Mouse (Mus musculus) neural tube, embryonic 14.5 days (tissue): Measurements from ENCODE around the gene Ctu2. TPM values are rescaled to one million over a fixed set of nuclear protein-coding genes. Genes with fewer than 3 reads are reported as not detected.

Source experiments
- ATAC-seq: fragments of 200-750 bp; cut with Nextera tagmentation; 2 replicates; pipeline ENCODE4 v1.8.0; 2017; ENCODE audit warnings: low read depth, mild to moderate bottlenecking, moderate TSS enrichment, moderate library complexity
- H3K27ac ChIP-seq: fragments of 300-500 bp; sonication (generic); 2 replicates; pipeline ENCODE4 v1.5.1; 2014; ENCODE audit warnings: low read depth, mild to moderate bottlenecking, control low read depth, low read length, moderate library complexity, mixed read lengths
- H3K27me3 ChIP-seq: fragments of 300-500 bp; sonication (generic); 2 replicates; pipeline ENCODE4 v1.6.1; 2014; ENCODE audit warnings: low read length; ENCODE audit not compliant: control insufficient read depth, insufficient read depth
- H3K36me3 ChIP-seq: fragments of 300-500 bp; sonication (generic); 2 replicates; pipeline ENCODE4 v1.6.1; 2014; ENCODE audit warnings: low read length, mixed read lengths; ENCODE audit not compliant: control insufficient read depth, insufficient read depth
- H3K4me1 ChIP-seq: fragments of 300-500 bp; sonication (generic); 2 replicates; pipeline ENCODE4 v1.6.1; 2014; ENCODE audit warnings: low read length; ENCODE audit not compliant: control insufficient read depth, insufficient read depth
- H3K4me2 ChIP-seq: fragments of 300-500 bp; sonication (generic); 2 replicates; pipeline ENCODE4 v1.6.1; 2014; ENCODE audit warnings: mild to moderate bottlenecking, low read depth, low read length, control low read depth
- H3K4me3 ChIP-seq: fragments of 300-500 bp; sonication (generic); 2 replicates; pipeline ENCODE4 v1.5.1; 2014; ENCODE audit warnings: low read depth, low read length, control low read depth, mixed read lengths
- H3K9ac ChIP-seq: fragments of 300-500 bp; sonication (generic); replicated peaks from 2 replicates; pipeline ENCODE4 v1.6.1; 2014; ENCODE audit warnings: low read depth, mild to moderate bottlenecking, control low read depth, low read length, mixed read lengths
- H3K9me3 ChIP-seq: fragments of 300-500 bp; sonication (generic); 2 replicates; pipeline ENCODE4 v1.6.1; 2016; ENCODE audit warnings: low read length; ENCODE audit not compliant: control insufficient read depth
- WGBS: fragments of 180-500 bp; shearing (Covaris S2); extraction: QIAGEN DNeasy Blood & Tissue Kit; methylation state at CpG from one replicate; pipeline ENCODE4 v1.1.7; 2014; 5-methylcytosine and 5-hydroxymethylcytosine counted together
- polyA plus RNA-seq: library from polyadenylated mRNA; unstranded; fragments of >200 nt; fragmentation: Nextera tagmentation; extraction: Ambion mirVana; gene quantifications from 2 replicates; pipeline ENCODE4 v1.2.1, GENCODE M21; 2014

Gene Ctu2
- polyA plus RNA-seq, 1 experiment from 2014 or later, result 74.5 TPM

- peak; percentile 36 for ATAC-seq
- Histone ChIP-seq H3K9me3 (no peaks in the 10 kb centered on the region), H3K36me3 (peaks cover 21% of the 10 kb centered on the region), H3K27me3 (no peaks in the 10 kb centered on the region), H3K27ac (no peak overlapping the region), H3K9ac (no peak overlapping the region), H3K4me3 (no peak overlapping the region), H3K4me1 (no peaks in the 10 kb centered on the region), H3K4me2 (no peak overlapping the region)
- WGBS, result 72% methylated on average over 11 of the region's 11 CpGs
Observed at GRCm38 (mm10) chr8:122433269-122433905, 42.6 kb upstream of the Ctu2 start.

DNA sequence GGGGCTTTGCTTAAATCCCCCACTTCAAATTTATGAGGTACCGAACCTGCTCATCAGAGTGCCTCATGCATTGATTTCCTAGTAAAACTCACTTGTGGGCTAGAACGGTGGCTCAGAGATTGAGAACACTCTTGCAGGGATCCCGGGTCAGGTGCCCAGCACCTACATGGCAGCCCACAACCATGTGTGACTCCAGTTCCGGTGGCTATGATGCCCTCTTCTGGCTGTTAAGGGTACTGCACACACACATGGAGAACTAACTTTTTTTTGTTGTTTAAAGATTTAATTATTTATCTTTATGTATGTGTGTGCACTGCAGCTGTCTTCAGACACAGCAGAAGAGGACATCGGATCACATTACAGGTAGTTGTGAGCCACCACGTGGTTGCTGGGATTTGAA lies 40.6 kb upstream of the Ctu2 start:
- peaks cover 26% of the 10 kb centered on the region for H3K36me3 ChIP-seq
- H3K4me2 ChIP-seq, result no peak overlapping the region
- ATAC-seq, result no peak
- 93% methylated on average over 6 of the region's 6 CpGs for WGBS
- no peak overlapping the region for H3K4me3 ChIP-seq
- no peak overlapping the region for H3K27ac ChIP-seq
- H3K4me1 ChIP-seq, result no peaks in the 10 kb centered on the region
- no peak overlapping the region for H3K9ac ChIP-seq
- H3K27me3 ChIP-seq, result no peaks in the 10 kb centered on the region
- no peaks in the 10 kb centered on the region for H3K9me3 ChIP-seq

DNA sequence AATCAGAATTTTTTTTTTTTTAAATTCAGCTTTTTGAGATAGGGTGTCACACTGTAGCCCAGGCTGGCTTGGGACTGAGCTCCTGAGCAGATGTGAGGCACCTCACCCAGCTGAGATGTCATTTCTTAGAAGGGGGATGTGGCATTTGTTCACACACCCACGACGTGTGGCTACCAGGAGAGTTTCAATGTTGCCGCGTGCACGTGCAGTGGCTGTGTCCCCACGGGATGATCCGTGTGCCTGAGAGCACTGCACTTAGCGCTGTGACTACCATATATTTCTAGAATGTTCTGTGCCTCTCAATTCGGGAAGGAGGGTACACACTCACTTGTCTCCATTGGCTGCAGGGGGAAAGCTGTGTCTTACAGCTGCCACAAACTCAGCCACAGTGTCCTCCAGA lies 39.8 kb upstream of the Ctu2 start:
- no peaks in the 10 kb centered on the region for H3K9me3 ChIP-seq
- peaks cover 26% of the 10 kb centered on the region for H3K36me3 ChIP-seq
- 95% methylated on average over 9 of the region's 9 CpGs for WGBS
- H3K27me3 ChIP-seq, result no peaks in the 10 kb centered on the region
- no peak overlapping the region for H3K9ac ChIP-seq
- no peaks in the 10 kb centered on the region for H3K4me1 ChIP-seq
- H3K4me3 ChIP-seq, result no peak overlapping the region
- H3K27ac ChIP-seq, result no peak overlapping the region
- no peak overlapping the region for H3K4me2 ChIP-seq
- ATAC-seq, result no peak

DNA sequence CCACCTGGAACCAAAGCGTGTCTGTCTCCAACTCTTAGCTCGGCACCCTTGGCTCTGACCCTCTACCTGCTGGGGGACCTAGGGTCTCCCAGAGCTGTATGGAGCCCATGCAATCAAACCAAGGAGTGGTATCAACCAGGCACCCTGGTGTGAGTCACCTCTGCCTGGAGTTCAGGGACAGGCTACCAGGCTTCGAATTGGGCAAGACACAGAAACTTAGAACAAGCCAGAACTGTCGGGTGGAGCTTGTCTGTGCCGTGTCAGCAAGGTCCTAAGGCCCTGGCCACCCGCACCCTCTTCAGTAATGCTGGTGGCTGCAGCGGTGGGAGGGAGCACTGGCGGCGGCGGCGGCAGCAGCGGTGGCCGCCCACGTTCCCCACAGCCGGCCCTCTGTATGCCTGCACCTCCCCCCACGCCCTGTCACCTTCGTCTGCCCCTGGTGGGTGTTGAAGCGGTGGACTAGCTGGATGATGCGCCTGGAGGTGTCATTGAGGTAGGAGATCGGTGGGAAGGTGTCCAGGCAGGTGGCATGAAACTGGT lies 39.3 kb upstream of the Ctu2 start:
- H3K4me3 ChIP-seq, result no peak overlapping the region
- no peak overlapping the region for H3K27ac ChIP-seq
- H3K9ac ChIP-seq, result no peak overlapping the region
- H3K9me3 ChIP-seq, result no peaks in the 10 kb centered on the region
- no peak for ATAC-seq
- peaks cover 26% of the 10 kb centered on the region for H3K36me3 ChIP-seq
- 93% methylated on average over 20 of the region's 20 CpGs for WGBS
- H3K4me2 ChIP-seq, result no peak overlapping the region
- H3K27me3 ChIP-seq, result no peaks in the 10 kb centered on the region
- H3K4me1 ChIP-seq, result no peaks in the 10 kb centered on the region

DNA sequence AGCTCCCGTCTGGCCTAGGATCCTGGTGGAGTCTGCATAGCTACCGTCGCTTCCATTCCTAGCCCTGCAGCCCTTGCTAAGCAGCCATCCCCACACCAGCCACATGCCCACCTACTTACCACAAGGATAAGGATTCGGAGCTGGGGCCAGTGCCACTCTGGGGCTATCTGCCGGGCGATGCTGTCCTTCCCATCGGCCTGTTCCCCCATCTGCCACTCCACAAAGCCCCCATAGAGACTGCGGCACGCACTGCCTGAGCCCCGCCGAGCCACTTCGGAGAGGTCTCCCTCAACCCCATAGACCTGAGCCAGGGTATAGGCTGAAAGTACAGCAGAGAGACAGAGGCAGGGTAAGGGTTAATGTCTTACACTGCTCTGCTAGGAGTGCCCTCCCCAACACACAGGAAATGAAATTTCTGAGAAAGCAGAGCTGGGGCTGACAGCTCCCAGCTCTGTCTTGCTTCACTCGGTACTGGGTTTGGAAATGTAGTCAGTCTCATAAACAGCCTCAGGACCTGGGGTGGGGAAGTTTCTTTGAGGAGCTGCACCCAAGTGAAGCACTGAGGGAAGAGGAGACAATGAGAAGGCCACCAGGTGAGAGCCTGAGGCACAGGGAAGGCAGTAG lies 38.1 kb upstream of the Ctu2 start:
- H3K4me1 ChIP-seq, result peaks cover 9% of the 10 kb centered on the region; the same call in 1 of the 2 replicates
- 91% methylated on average over 13 of the region's 13 CpGs for WGBS
- peaks cover 26% of the 10 kb centered on the region for H3K36me3 ChIP-seq
- H3K27me3 ChIP-seq, result no peaks in the 10 kb centered on the region
- H3K9ac ChIP-seq, result no peak overlapping the region
- ATAC-seq, result no peak
- no peaks in the 10 kb centered on the region for H3K9me3 ChIP-seq
- H3K4me2 ChIP-seq, result no peak overlapping the region
- no peak overlapping the region for H3K4me3 ChIP-seq
- no peak overlapping the region for H3K27ac ChIP-seq

DNA sequence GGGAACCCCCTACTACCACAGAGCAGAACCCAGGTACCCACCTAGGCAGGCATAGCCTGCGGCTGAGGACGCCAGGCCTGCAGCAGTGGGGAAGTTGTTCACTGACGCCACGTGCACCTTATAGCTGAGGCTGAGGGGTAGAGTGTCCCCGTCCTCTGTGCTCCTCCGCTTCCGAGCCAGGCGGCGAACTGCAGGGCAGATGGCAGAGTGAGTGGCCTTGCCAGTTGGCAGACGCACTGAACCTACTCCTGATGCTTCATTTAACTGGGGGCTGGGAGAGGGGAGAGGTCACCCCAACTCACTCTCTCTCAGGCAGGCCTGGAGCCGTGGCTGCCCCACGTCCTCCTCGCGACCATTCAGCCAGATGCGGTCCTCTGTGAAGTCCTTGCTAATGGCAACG lies 36.6 kb upstream of the Ctu2 start:
- peaks cover 15% of the 10 kb centered on the region for H3K36me3 ChIP-seq
- no peak overlapping the region for H3K9ac ChIP-seq
- no peaks in the 10 kb centered on the region for H3K27me3 ChIP-seq
- H3K4me3 ChIP-seq, result no peak overlapping the region
- 94% methylated on average over 16 of the region's 16 CpGs for WGBS
- no peak for ATAC-seq
- no peak overlapping the region for H3K4me2 ChIP-seq
- no peak overlapping the region for H3K27ac ChIP-seq
- peaks cover 9% of the 10 kb centered on the region; the same call in 1 of the 2 replicates for H3K4me1 ChIP-seq
- H3K9me3 ChIP-seq, result no peaks in the 10 kb centered on the region

DNA sequence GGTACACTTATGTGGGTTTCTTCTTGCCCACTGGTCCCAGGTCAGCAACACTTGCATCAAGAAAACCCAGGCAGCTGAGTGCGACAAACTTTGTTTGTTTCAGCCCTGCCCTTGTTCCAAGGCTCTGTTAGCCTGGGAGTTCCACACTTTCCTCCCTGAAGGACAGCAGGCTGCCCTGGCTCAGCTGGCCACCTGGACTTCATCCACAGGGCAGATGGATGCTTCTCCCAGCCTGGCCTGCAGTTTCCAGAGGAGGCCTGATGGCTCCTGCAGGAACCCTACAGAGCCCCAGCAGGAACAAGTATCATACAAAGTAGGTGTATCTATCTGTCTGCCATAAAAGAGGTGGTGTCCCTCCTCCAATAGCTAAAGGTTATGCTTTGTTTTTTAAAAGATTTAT lies 34.6 kb upstream of the Ctu2 start:
- WGBS, result 92% methylated on average over 1 of the region's 1 CpGs
- Histone ChIP-seq H3K36me3 (peaks cover 5% of the 10 kb centered on the region; the same call in 1 of the 2 replicates), H3K4me2 (no peak overlapping the region), H3K27ac (no peak overlapping the region), H3K4me1 (peaks cover 22% of the 10 kb centered on the region), H3K9me3 (no peaks in the 10 kb centered on the region), H3K4me3 (no peak overlapping the region), H3K9ac (no peak overlapping the region), H3K27me3 (no peaks in the 10 kb centered on the region)
- no peak for ATAC-seq

DNA sequence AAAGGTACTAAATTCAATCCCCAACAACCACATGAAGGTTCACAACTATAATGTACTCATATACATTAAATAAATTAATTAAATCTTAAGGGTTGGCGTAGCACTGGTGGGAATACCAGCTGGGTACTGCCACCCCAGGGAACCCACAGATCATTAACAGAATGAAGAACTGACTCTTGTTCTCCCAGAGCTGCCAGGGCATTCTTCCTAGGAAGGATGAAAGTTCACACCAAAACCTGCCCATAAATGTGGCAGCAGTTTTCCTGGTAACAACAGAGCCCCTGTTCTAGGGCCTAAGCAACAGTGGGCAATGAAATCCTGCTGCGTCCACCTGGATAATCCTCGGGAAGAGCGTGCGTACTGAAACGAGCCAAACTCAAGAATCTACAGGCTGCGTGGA lies 33.6 kb upstream of the Ctu2 start:
- H3K4me2 ChIP-seq, result peak overlapping the region; percentile 87
- no peaks in the 10 kb centered on the region for H3K27me3 ChIP-seq
- H3K9me3 ChIP-seq, result no peaks in the 10 kb centered on the region
- H3K4me1 ChIP-seq, result peaks cover 22% of the 10 kb centered on the region
- peak overlapping the region; percentile 86 for H3K9ac ChIP-seq
- ATAC-seq, result no peak
- peaks cover 4% of the 10 kb centered on the region; the same call in 1 of the 2 replicates for H3K36me3 ChIP-seq
- peak overlapping the region; percentile 85; the same call in 1 of the 2 replicates for H3K27ac ChIP-seq
- WGBS, result 7% methylated on average over 7 of the region's 7 CpGs
- H3K4me3 ChIP-seq, result peak overlapping the region; percentile 68

DNA sequence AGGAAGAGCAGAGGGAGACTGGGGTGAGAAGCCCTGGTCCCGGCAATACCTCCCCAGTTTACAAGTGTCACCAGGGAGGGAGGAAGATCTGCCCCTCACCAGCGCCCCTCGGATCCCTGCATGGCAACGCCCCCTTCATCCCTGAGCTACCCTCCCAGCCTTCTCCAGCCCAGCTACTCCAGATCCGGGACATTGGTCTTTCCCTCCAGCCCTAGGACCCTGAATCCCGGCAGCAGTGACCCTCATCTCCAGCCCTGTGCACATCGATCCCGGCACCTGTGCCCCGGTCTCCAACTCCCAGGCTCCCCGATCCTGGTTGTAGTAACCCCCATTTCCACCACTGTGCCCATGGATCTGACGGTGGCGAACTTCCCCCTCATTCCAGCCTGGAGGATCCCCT lies 33.2 kb upstream of the Ctu2 start:
- Histone ChIP-seq H3K27me3 (no peaks in the 10 kb centered on the region), H3K36me3 (peaks cover 4% of the 10 kb centered on the region; the same call in 1 of the 2 replicates), H3K4me3 (peak overlapping the region; percentile 68), H3K9ac (peak overlapping the region; percentile 86), H3K4me2 (peak overlapping the region; percentile 87), H3K27ac (peak overlapping the region; percentile 85), H3K4me1 (peaks cover 22% of the 10 kb centered on the region), H3K9me3 (no peaks in the 10 kb centered on the region)
- WGBS, result 0% methylated on average over 11 of the region's 12 CpGs
- peak; percentile 31 for ATAC-seq
